Mouse (Mus musculus) heart, embryonic 15.5 days (tissue): ENCODE measurements around the gene Ptger3. TPM values are rescaled to one million over a fixed set of nuclear protein-coding genes. Genes with fewer than 3 reads are reported as not detected.

Experiments
- ATAC-seq: fragments of 200-750 bp; cut with Nextera tagmentation; replicated peaks from 2 replicates; pipeline ENCODE4 v1.8.0; 2017; ENCODE audit warnings: low read depth, moderate TSS enrichment; ENCODE audit not compliant: insufficient number of reproducible peaks, insufficient read depth, low FRiP score
- H3K27ac ChIP-seq: fragments of 300-500 bp; sonication (generic); 2 replicates; pipeline ENCODE4 v1.5.1; 2015; ENCODE audit warnings: mild to moderate bottlenecking, inconsistent platforms
- H3K27me3 ChIP-seq: fragments of 300-500 bp; sonication (generic); 2 replicates; pipeline ENCODE4 v1.6.1; 2015; ENCODE audit warnings: inconsistent platforms
- H3K36me3 ChIP-seq: fragments of 300-500 bp; sonication (generic); 2 replicates; pipeline ENCODE4 v1.6.1; 2015; ENCODE audit warnings: mild to moderate bottlenecking, inconsistent platforms
- H3K4me1 ChIP-seq: fragments of 300-500 bp; sonication (generic); replicated peaks from 2 replicates; pipeline ENCODE4 v1.6.1; 2015; ENCODE audit warnings: inconsistent platforms
- H3K4me2 ChIP-seq: fragments of 300-500 bp; sonication (generic); 2 replicates; pipeline ENCODE4 v1.6.1; 2015; ENCODE audit warnings: inconsistent platforms, mild to moderate bottlenecking, moderate library complexity
- H3K4me3 ChIP-seq: fragments of 300-500 bp; sonication (generic); 2 replicates; pipeline ENCODE4 v1.5.1; 2015; ENCODE audit warnings: mild to moderate bottlenecking, inconsistent platforms
- H3K9ac ChIP-seq: fragments of 300-500 bp; sonication (generic); 2 replicates; pipeline ENCODE4 v1.6.1; 2015; ENCODE audit warnings: mild to moderate bottlenecking, inconsistent platforms
- H3K9me3 ChIP-seq: fragments of 300-500 bp; sonication (generic); replicated peaks from 2 replicates; pipeline ENCODE4 v1.6.1; 2016; ENCODE audit warnings: inconsistent platforms
- WGBS: fragments of 180-500 bp; shearing (Covaris S2); methylation state at CpG from one replicate; pipeline ENCODE4 v1.1.7; 2015; ENCODE audit warnings: mixed read lengths; 5-methylcytosine and 5-hydroxymethylcytosine counted together
- polyA plus RNA-seq: library from polyadenylated mRNA; unstranded; fragments of >200 nt; fragmentation: Nextera tagmentation; extraction: Ambion mirVana; gene quantifications from 2 replicates; pipeline ENCODE4 v1.2.1, GENCODE M21; 2015

Gene Ptger3
- 3.4 and 5.2 TPM in 2 replicates for polyA plus RNA-seq

DNA sequence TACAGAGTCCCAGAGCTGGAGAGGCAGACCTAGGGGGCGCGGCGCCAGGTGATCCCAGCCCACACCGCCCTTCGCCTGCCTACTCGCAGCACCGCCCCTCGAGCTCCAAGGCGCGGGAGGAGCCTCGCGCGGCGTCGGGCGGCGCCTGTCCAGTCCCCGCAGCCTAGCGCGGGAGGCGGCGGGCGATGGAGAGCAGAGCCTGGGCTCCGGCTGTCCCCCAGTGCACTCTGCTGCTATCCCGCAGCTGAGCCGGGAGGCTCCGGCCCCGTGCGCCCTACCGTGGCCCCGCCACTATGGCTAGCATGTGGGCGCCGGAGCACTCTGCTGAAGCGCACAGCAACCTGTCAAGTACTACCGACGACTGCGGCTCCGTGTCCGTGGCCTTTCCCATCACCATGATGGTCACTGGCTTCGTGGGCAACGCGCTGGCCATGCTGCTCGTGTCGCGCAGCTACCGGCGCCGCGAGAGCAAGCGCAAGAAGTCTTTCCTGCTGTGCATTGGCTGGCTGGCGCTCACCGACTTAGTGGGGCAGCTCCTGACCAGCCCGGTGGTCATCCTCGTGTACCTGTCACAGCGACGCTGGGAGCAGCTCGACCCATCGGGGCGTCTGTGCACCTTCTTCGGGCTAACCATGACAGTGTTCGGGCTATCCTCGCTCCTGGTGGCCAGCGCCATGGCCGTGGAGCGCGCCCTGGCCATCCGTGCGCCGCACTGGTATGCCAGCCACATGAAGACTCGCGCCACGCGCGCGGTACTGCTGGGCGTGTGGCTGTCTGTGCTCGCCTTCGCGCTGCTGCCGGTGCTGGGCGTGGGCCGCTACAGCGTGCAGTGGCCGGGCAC lies at the start of gene Ptger3:
Ptger3 (plus strand) TSS at position 168 of the 841 bp plus-strand sequence.
- WGBS: under 1% methylated on average over 84 of the region's 84 CpGs
- H3K27ac ChIP-seq: no peak within 1 kb of the TSS
- H3K36me3 ChIP-seq: no peaks in the 10 kb centered on the region
- peaks cover 15% of the 10 kb centered on the region for H3K4me1 ChIP-seq
- peak; percentile 40; the same call in 1 of the 2 replicates for ATAC-seq
- H3K4me3 ChIP-seq: peak within 1 kb of the TSS; percentile 55
- peaks cover 42% of the 10 kb centered on the region for H3K27me3 ChIP-seq
- H3K4me2 ChIP-seq: peak within 1 kb of the TSS; percentile 92
- peak within 1 kb of the TSS; percentile 33 for H3K9ac ChIP-seq
- H3K9me3 ChIP-seq: no peaks in the 10 kb centered on the region

DNA sequence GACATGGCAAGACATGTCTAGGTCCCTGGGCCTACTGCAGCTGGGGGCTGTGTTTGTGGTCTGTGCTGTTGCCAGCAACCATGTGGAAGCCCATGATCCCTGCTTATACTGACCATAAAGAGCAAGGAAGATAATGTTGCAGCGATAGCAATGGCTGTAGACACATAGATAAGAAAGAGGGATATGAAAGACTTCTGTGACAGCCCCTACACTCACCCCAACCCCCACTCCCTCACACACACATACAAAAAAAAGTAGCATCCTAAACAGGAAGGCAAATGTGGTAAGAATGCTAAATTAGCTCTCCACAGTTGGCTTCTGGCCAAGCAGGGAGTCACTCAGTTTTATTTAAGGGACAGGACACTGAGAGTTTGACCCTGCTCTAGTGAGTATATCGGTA lies 48.7 kb upstream of the Ptger3 start:
- Histone ChIP-seq H3K9ac (no peak overlapping the region), H3K36me3 (no peaks in the 10 kb centered on the region), H3K4me1 (peaks cover 15% of the 10 kb centered on the region), H3K4me3 (no peak overlapping the region), H3K27ac (0 out of 2 replicates have a peak overlapping the region, but pooled peaks have one; percentile 27), H3K9me3 (no peaks in the 10 kb centered on the region), H3K4me2 (no peak overlapping the region), H3K27me3 (peaks cover 8% of the 10 kb centered on the region)
- WGBS: 13% methylated on average over 2 of the region's 2 CpGs
- ATAC-seq: 0 out of 2 replicates have a peak, but pooled peaks have one; percentile 47

DNA sequence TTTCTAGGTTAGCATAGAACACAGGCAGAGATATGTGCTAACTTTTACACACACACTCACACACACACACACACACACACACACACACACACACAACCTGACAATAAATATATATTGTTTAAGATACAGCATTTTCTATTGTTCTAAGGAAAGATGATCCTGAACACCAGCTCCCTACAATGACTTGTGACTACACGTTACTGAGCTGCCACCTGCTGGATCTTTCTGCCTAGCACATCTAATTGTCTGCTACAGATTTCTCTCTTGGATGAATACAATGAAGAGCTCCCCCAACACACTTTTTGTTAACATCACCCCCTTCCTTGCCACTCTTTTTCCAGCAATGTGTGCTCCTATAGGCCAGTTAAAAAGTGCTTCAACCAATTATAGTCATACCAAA lies 46.3 kb upstream of the Ptger3 start:
- peaks cover 8% of the 10 kb centered on the region for H3K4me1 ChIP-seq
- no peak for ATAC-seq
- no peaks in the 10 kb centered on the region for H3K9me3 ChIP-seq
- no peaks in the 10 kb centered on the region for H3K36me3 ChIP-seq
- no peak overlapping the region for H3K9ac ChIP-seq
- no peak overlapping the region for H3K4me2 ChIP-seq
- WGBS: 3% methylated on average over 1 of the region's 1 CpGs
- no peak overlapping the region for H3K4me3 ChIP-seq
- peaks cover 21% of the 10 kb centered on the region for H3K27me3 ChIP-seq
- H3K27ac ChIP-seq: no peak overlapping the region

GRCm38 (mm10) chr3:157523834-157524233 lies 42.9 kb upstream of the Ptger3 start:
- no peak overlapping the region for H3K27ac ChIP-seq
- ATAC-seq: no peak
- no peak overlapping the region for H3K4me2 ChIP-seq
- no peak overlapping the region for H3K4me3 ChIP-seq
- no peaks in the 10 kb centered on the region for H3K36me3 ChIP-seq
- no peaks in the 10 kb centered on the region for H3K4me1 ChIP-seq
- no peak overlapping the region for H3K9ac ChIP-seq
- no peaks in the 10 kb centered on the region for H3K9me3 ChIP-seq
- WGBS: 36% methylated on average over 1 of the region's 1 CpGs
- H3K27me3 ChIP-seq: peaks cover 50% of the 10 kb centered on the region

DNA sequence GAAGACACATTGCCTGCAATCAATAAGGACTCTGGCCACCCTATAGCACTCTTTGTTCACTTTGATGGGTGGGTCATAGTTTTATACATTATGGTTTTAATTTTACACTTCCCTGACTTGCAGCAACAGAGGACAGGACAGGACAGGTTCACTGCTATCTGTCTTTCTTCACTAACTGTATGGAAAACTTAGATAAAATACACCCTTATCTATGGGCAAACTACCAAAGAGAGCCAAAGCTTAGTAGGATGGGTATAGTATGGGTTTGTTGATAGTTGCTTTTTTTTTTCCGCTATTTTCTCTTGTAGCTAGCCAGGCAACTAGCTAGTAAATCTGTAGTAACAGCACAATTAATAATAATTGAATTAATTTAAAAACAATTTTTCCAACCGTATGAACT lies 35.1 kb upstream of the Ptger3 start:
- Histone ChIP-seq H3K4me3 (no peak overlapping the region), H3K36me3 (no peaks in the 10 kb centered on the region), H3K9ac (no peak overlapping the region), H3K4me1 (peaks cover 9% of the 10 kb centered on the region), H3K27ac (no peak overlapping the region), H3K4me2 (no peak overlapping the region), H3K27me3 (peaks cover 63% of the 10 kb centered on the region), H3K9me3 (no peaks in the 10 kb centered on the region)
- 66% methylated on average over 2 of the region's 2 CpGs for WGBS
- no peak for ATAC-seq

DNA sequence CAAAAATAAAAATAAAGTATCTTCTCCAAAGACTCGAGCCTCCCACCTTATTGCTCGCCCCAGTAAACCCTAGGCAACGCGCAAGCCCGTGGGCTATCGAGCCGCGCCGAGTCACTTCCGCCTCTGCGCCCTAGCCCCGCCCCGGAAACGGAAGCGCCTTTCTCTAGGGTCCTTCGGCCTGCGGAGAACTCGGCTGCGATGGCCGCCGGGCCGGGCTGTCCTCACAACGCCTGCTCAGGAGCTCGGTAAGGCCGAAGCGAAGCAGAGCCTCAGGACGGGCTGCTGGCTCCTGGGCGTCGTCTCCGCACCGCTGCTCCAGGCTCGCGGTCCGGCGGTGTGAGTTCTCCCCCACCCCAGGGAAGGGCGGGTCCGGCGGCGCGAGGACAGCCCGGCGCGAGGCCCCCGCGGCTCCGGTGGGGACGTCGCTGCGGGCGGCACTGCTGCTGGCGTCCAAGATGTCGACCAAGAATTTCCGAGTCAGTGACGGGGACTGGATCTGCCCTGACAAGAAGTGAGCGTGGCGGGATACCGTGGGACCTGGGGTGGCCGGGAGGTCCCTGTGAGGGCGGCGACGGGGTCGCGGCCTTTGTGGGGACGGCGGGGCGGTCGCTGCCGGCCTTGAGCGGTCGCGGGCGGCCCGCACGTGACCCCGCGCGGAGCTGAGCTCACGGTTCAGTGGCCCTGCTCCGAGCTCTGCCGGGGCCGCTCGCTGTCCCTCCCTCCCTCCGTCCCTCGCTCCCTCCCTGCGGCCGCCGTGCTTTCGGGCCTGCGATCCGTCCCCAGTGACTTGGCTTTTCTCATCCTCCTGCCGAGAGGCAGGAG lies 32.5 kb upstream of the Ptger3 start, which contains the start of gene Zranb2:
Zranb2 (plus strand) TSS at position 197 of the 822 bp plus-strand sequence.
- Histone ChIP-seq H3K27me3 (peaks cover 40% of the 10 kb centered on the region), H3K4me1 (peaks cover 9% of the 10 kb centered on the region), H3K9ac (peak within 1 kb of the TSS; percentile 70), H3K4me2 (peak within 1 kb of the TSS; percentile 64), H3K4me3 (peak within 1 kb of the TSS; percentile 66), H3K9me3 (no peaks in the 10 kb centered on the region), H3K27ac (peak within 1 kb of the TSS; percentile 87), H3K36me3 (peaks cover 10% of the 10 kb centered on the region)
- under 1% methylated on average over 83 of the region's 91 CpGs for WGBS
- peak; percentile 92 for ATAC-seq

GRCm38 (mm10) chr3:157534786-157535415 lies 31.8 kb upstream of the Ptger3 start:
- ATAC-seq: no peak; the same call in 1 of the 2 replicates
- WGBS: 2% methylated on average over 15 of the region's 15 CpGs
- H3K36me3 ChIP-seq: peaks cover 17% of the 10 kb centered on the region
- H3K4me1 ChIP-seq: peaks cover 9% of the 10 kb centered on the region
- H3K9ac ChIP-seq: peak overlapping the region; percentile 70
- peak overlapping the region; percentile 64 for H3K4me2 ChIP-seq
- H3K27me3 ChIP-seq: peaks cover 33% of the 10 kb centered on the region
- peak overlapping the region; percentile 87 for H3K27ac ChIP-seq
- H3K4me3 ChIP-seq: peak overlapping the region; percentile 66
- no peaks in the 10 kb centered on the region for H3K9me3 ChIP-seq

DNA sequence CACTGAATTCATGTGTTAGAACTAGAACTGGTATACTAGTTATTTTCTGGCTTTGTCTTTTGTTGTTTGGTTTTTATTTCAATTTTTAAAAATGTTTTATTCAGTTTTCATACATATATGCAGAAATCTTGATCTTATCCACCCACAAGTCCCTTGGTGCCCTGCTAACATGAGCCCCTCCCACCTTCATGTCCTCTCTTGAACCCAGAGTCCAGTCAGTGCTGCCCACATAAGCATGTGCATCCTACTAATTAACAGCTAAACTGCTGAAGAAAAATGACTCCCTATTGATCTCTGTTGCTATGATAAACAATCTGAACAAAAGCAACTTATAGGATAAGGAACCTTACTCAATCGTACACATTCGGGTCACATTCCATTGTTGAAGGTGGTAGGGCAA lies 17.4 kb upstream of the Ptger3 start:
- Histone ChIP-seq H3K9ac (no peak overlapping the region), H3K4me3 (no peak overlapping the region)
- WGBS: 93% methylated on average over 2 of the region's 2 CpGs

GRCm38 (mm10) chr3:157549758-157550600 lies 16.7 kb upstream of the Ptger3 start:
- Histone ChIP-seq H3K36me3 (peaks cover 32% of the 10 kb centered on the region), H3K27me3 (no peaks in the 10 kb centered on the region), H3K4me3 (no peak overlapping the region), H3K27ac (no peak overlapping the region), H3K4me1 (no peaks in the 10 kb centered on the region), H3K4me2 (no peak overlapping the region), H3K9me3 (no peaks in the 10 kb centered on the region), H3K9ac (no peak overlapping the region)
- 93% methylated on average over 3 of the region's 3 CpGs for WGBS
- ATAC-seq: no peak

More for the DNA sequence above, 17.4 kb upstream of the Ptger3 start:
- H3K36me3 ChIP-seq: peaks cover 36% of the 10 kb centered on the region
- no peaks in the 10 kb centered on the region for H3K27me3 ChIP-seq
- no peaks in the 10 kb centered on the region for H3K9me3 ChIP-seq
- H3K27ac ChIP-seq: no peak overlapping the region
- ATAC-seq: no peak
- H3K4me1 ChIP-seq: no peaks in the 10 kb centered on the region
- no peak overlapping the region for H3K4me2 ChIP-seq

DNA sequence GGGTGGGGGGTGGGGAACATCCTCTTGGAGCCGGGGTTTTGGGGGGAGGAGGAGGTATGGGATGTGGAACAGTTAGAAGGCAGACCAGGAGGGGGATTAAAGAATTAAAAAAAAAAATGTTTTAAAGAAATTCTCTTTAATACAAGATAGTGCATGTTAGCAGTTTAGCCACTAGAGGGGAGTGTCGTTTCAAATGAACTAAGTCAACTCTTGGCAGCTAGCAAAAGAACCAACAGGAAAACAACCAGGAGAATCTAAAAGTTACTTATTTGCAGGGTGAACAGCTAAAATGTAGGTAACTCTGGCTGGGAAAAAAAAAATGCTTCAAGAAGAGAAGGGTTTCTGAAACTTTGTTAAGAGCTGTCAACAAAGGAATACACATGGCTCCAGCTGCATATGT lies 1.5 kb upstream of the Ptger3 start:
- Histone ChIP-seq H3K36me3 (no peaks in the 10 kb centered on the region), H3K4me1 (peaks cover 15% of the 10 kb centered on the region), H3K4me3 (no peak overlapping the region), H3K27ac (no peak overlapping the region), H3K9me3 (no peaks in the 10 kb centered on the region), H3K27me3 (peaks cover 40% of the 10 kb centered on the region), H3K9ac (no peak overlapping the region), H3K4me2 (no peak overlapping the region)
- ATAC-seq: no peak
- WGBS: 4% methylated on average over 2 of the region's 2 CpGs
